In the genomic region with DNA sequence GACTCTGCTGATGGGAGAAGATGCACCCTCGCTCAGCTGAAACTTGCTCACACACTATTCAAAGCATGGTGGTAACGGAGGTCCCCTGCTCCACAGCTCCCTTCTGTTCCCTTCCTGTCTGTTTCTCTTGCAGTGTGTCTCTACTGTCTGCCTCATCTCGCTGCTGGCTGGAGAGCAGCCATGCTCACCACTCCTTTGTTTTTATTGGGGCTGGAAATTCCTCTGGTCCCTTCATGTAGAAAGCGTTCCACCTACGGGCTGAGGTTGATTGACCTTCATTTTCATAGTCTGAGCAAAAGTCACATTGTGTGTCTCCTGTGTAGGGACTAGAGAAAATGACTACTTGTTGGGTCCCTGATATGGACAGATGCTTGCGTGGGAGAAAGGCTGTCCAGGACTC, we compare ENCODE assay signal across 23 mouse cellular contexts.
DNase-seq lines count a peak whose midpoint lies in the region; ATAC-seq lines count a peak whose summit lies in the region.
"Had no signal": no experiment of that assay in that cellular context is flagged by ENCODE, and none has a peak within 500 bp of the region (broad histone marks: within the 10 kb centered on the region; RNA-seq: fewer than 3 reads in every experiment).

No protein-coding gene starts in this region.

- no peak overlapping the region for H3K9ac ChIP-seq in intestine, embryonic 16.5 days (ENCODE audit: low read depth, low read length)
- H3K9ac ChIP-seq in liver, embryonic 12.5 days, result no peak overlapping the region
- H3K9ac ChIP-seq: limb, embryonic 12.5 days; liver, embryonic 13.5 days; lung, embryonic 14.5 days; stomach, embryonic 15.5 days had no signal

- peaks cover 28% of the 10 kb centered on the region for H3K4me1 ChIP-seq in intestine, embryonic 16.5 days (ENCODE audit: control insufficient read depth, insufficient read depth, low read length)
- 0 out of 2 replicates have a peak, but pooled peaks cover 11% of the 10 kb centered on the region for H3K4me1 ChIP-seq in liver, embryonic 12.5 days
- H3K4me1 ChIP-seq: liver, embryonic 13.5 days had no signal

- WGBS in intestine, embryonic 16.5 days, result 63% methylated on average over 6 of the region's 6 CpGs
- WGBS in liver, embryonic 12.5 days (ENCODE audit: insufficient replicate concordance), result 65% methylated on average over 6 of the region's 6 CpGs

- H3K9me3 ChIP-seq in intestine, embryonic 16.5 days (ENCODE audit: control insufficient read depth, low read length), result no peaks in the 10 kb centered on the region
- no peaks in the 10 kb centered on the region for H3K9me3 ChIP-seq in liver, embryonic 12.5 days (replicated peaks)
- H3K9me3 ChIP-seq: embryonic facial prominence, embryonic 10.5 days; forebrain, embryonic 10.5 days; heart, embryonic 10.5 days; limb, embryonic 12.5 days; liver, embryonic 13.5 days; stomach, embryonic 15.5 days had no signal

- H3K27me3 ChIP-seq in intestine, embryonic 16.5 days (replicated peaks; ENCODE audit: control insufficient read depth, insufficient read depth, low read length), result no peaks in the 10 kb centered on the region
- H3K27me3 ChIP-seq in liver, embryonic 12.5 days (replicated peaks), result no peaks in the 10 kb centered on the region
- H3K27me3 ChIP-seq: limb, embryonic 12.5 days; liver, embryonic 13.5 days; stomach, embryonic 15.5 days had no signal

- ATAC-seq in megakaryocyte progenitor cell, adult 5-6 weeks (replicated peaks; ENCODE audit: poor library complexity), result no peak
- no peak for ATAC-seq in intestine, embryonic 16.5 days
- ATAC-seq in liver, embryonic 12.5 days, result no peak
- ATAC-seq: forebrain, embryonic 16.5 days; hindbrain, embryonic 16.5 days; intestine, postnatal 0 days; midbrain, embryonic 16.5 days had no signal

- no peak overlapping the region for H3K4me3 ChIP-seq in intestine, embryonic 16.5 days (ENCODE audit: low read length)
- H3K4me3 ChIP-seq in liver, embryonic 12.5 days, result no peak overlapping the region
- H3K4me3 ChIP-seq: embryonic facial prominence, embryonic 10.5 days; forebrain, embryonic 10.5 days; heart, embryonic 10.5 days; limb, embryonic 12.5 days; liver, embryonic 13.5 days; myocyte; stomach, embryonic 15.5 days had no signal

- no peak overlapping the region for H3K4me2 ChIP-seq in intestine, embryonic 16.5 days (ENCODE audit: low read depth, low read length)
- no peak overlapping the region for H3K4me2 ChIP-seq in liver, embryonic 12.5 days
- H3K4me2 ChIP-seq: limb, embryonic 12.5 days; liver, embryonic 13.5 days; lung, embryonic 14.5 days; stomach, embryonic 15.5 days had no signal

- DNase-seq in heart, adult 11 months, result peak; percentile 54
- no peak for DNase-seq in heart, adult 9 months (ENCODE audit: low spot score in 2 of 2)
- peak; percentile 41 for DNase-seq in Muller cell, postnatal 12 days (ENCODE audit: inconsistent ontology term)
- DNase-seq in kidney, adult 8-10 months, result peak; percentile 47 to 61
- DNase-seq in kidney, postnatal 10 days, result peak; percentile 44
- DNase-seq: cerebellum, adult 11-12 months; liver, embryonic 13.5 days; lung, embryonic 14.5 days; lung, postnatal 36 days; right cerebral cortex, adult 18-20 months had no signal

- H3K27ac ChIP-seq in intestine, embryonic 16.5 days (ENCODE audit: low read length), result no peak overlapping the region
- no peak overlapping the region for H3K27ac ChIP-seq in liver, embryonic 12.5 days
- H3K27ac ChIP-seq: embryonic facial prominence, embryonic 10.5 days; forebrain, embryonic 10.5 days; heart, embryonic 10.5 days; limb, embryonic 12.5 days; liver, embryonic 13.5 days; stomach, embryonic 15.5 days had no signal

- H3K36me3 ChIP-seq in intestine, embryonic 16.5 days (ENCODE audit: control insufficient read depth, insufficient read depth, low read length), result no peaks in the 10 kb centered on the region
- no peaks in the 10 kb centered on the region for H3K36me3 ChIP-seq in liver, embryonic 12.5 days
- H3K36me3 ChIP-seq: heart, embryonic 10.5 days; liver, embryonic 13.5 days had no signal

Comparison
In these comparisons a context has a peak if more than half of its experiments do, and no peak if none do; other contexts are left out.
1. DNase-seq: peak in heart, adult 11 months (single experiment), Muller cell, postnatal 12 days (single experiment), kidney, adult 8-10 months (2 of 2) and kidney, postnatal 10 days (single experiment); none in heart, adult 9 months (0 of 2).